Mouse (Mus musculus) layer of hippocampus, adult 11-12 months (tissue): ENCODE measurements around the gene Serpinb9f.
"Not testable (repeated sequence)": the region's sequence is repeated elsewhere in the genome, so short reads cannot be mapped to it uniquely, and the experiment has no call there.

Experiments used
- DNase-seq: peaks from one replicate; pipeline ENCODE4 v3.0.0; 2022; ENCODE audit warnings: low spot score

The Serpinb9f gene

GRCm38 (mm10) chr13:33323777-33324176 is at the start of gene Serpinb9f:
Serpinb9f (plus strand) TSS chr13:33324077.
- DNase-seq, result not testable (repeated sequence)

- DNase-seq, result not testable (repeated sequence)
These were observed 15.2 kb upstream of the Serpinb9f start for GRCm38 (mm10) chr13:33308631-33309030.

- DNase-seq, result not testable (repeated sequence)
These were observed 32.8 kb downstream of the Serpinb9f start for GRCm38 (mm10) chr13:33356666-33357065.
